Mouse (Mus musculus) brain, adult 2 months (tissue): ENCODE data around the gene Fam69b.

Experiments
- DNase-seq: peaks from one replicate; pipeline ENCODE4 v3.0.0; 2011; ENCODE audit warnings: low read depth, low spot score

Gene Fam69b

GRCm38 (mm10) chr2:26626081-26626480 lies 2.2 kb upstream of the Fam69b start:
- no peak for DNase-seq

- DNase-seq, result peak; percentile 43
Measured at GRCm38 (mm10) chr2:26628792-26629437, 658 bp downstream of the Fam69b start.

GRCm38 (mm10) chr2:26632541-26633395 lies 4.5 kb downstream of the Fam69b start:
- DNase-seq, result no peak

- DNase-seq, result no peak
Measured at GRCm38 (mm10) chr2:26633953-26634530, 5.8 kb downstream of the Fam69b start.

- no peak for DNase-seq
Measured at GRCm38 (mm10) chr2:26634629-26635488, 6.6 kb downstream of the Fam69b start.

GRCm38 (mm10) chr2:26635489-26636324 lies 7.5 kb downstream of the Fam69b start:
- no peak for DNase-seq

- no peak for DNase-seq
Measured at GRCm38 (mm10) chr2:26636325-26636635, 8.0 kb downstream of the Fam69b start.

- DNase-seq, result no peak
Measured at GRCm38 (mm10) chr2:26637316-26637932, 9.2 kb downstream of the Fam69b start.

- no peak for DNase-seq
Measured at GRCm38 (mm10) chr2:26638039-26638438, 9.8 kb downstream of the Fam69b start.

GRCm38 (mm10) chr2:26638572-26638971 lies 10.3 kb downstream of the Fam69b start:
- no peak for DNase-seq

- DNase-seq, result peak; percentile 65
Measured at GRCm38 (mm10) chr2:26639083-26639482, 10.8 kb downstream of the Fam69b start.

GRCm38 (mm10) chr2:26639838-26640830 lies 11.9 kb downstream of the Fam69b start:
- peak; percentile 98 for DNase-seq

GRCm38 (mm10) chr2:26641006-26641647 lies 12.9 kb downstream of the Fam69b start:
- no peak for DNase-seq

GRCm38 (mm10) chr2:26643942-26644341 lies 15.7 kb downstream of the Fam69b start:
- no peak for DNase-seq

- DNase-seq, result peak; percentile 95
Measured at GRCm38 (mm10) chr2:26646643-26647293, 18.5 kb downstream of the Fam69b start.

- DNase-seq, result no peak
Measured at GRCm38 (mm10) chr2:26654687-26655086, 26.4 kb downstream of the Fam69b start.

GRCm38 (mm10) chr2:26657426-26657825 lies 29.2 kb downstream of the Fam69b start:
- DNase-seq, result no peak

- peak; percentile 14 for DNase-seq
Measured at GRCm38 (mm10) chr2:26661143-26661752, 33.0 kb downstream of the Fam69b start.
